Mouse (Mus musculus): ENCODE measurements at regions not wholly inside any gene's neighbourhood (a gene's known extent, or its start where the extent isn't known, plus 50 kb on each side); places are given as distances from the start of the nearest gene placed in this dataset.

DNA sequence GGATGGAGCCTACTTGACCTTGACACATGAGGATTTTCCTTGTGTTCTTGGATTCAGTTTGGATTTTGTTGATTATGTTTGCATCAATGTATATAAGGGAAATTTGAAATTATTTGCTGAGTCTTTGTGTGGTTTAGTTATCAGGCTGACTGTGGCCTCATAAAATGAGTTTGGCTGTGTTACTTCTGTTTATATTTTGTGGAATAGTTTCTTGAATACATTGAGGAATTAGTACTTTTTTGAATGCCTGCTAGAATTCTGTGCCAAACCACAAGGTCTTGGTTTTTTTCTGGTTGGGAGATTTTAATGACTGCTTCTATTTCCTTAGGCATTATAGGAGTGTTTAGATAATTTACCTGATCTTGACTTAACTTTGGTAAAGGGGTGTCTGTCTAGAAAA lies 1018.5 kb downstream of the Zpld1 start:
- no peak overlapping the region for H3K4me2 ChIP-seq
- no peak overlapping the region for H3K27ac ChIP-seq
- no peaks in the 10 kb centered on the region for H3K9me3 ChIP-seq
- H3K4me3 ChIP-seq (replicated peaks) = no peak overlapping the region
- H3K4me1 ChIP-seq = no peaks in the 10 kb centered on the region
- H3K27me3 ChIP-seq = no peaks in the 10 kb centered on the region
- H3K9ac ChIP-seq = no peak overlapping the region
- ATAC-seq (ENCODE audit: low FRiP score) = no peak
- H3K36me3 ChIP-seq (replicated peaks) = no peaks in the 10 kb centered on the region

DNA sequence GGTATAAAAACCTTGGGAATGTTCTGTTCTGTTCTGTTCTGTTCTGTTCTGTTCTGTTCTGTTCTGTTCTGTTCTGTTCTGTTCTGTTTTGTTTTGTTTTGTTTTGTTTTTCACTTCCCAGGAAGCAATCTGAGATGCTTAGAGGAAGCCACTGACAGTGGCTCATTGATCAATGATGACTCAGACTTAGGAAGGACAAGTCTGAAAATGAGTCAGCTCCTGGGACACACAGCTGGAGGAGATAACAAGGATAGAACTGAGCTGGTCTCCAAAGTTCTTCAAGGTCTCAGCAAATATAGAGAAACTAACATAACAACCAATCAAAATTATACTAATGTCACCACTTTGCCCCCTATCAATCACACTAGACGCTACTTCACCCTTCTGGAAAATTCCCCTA lies 1033.9 kb downstream of the Zpld1 start:
- H3K27ac ChIP-seq = no peak overlapping the region
- no peaks in the 10 kb centered on the region for H3K4me1 ChIP-seq
- H3K9me3 ChIP-seq = no peaks in the 10 kb centered on the region
- no peaks in the 10 kb centered on the region for H3K27me3 ChIP-seq
- ATAC-seq (ENCODE audit: low FRiP score) = no peak
- H3K9ac ChIP-seq = no peak overlapping the region
- H3K4me2 ChIP-seq = no peak overlapping the region
- 90% methylated on average over 1 of the region's 1 CpGs for WGBS
- H3K4me3 ChIP-seq (replicated peaks) = no peak overlapping the region
- H3K36me3 ChIP-seq (replicated peaks) = no peaks in the 10 kb centered on the region

DNA sequence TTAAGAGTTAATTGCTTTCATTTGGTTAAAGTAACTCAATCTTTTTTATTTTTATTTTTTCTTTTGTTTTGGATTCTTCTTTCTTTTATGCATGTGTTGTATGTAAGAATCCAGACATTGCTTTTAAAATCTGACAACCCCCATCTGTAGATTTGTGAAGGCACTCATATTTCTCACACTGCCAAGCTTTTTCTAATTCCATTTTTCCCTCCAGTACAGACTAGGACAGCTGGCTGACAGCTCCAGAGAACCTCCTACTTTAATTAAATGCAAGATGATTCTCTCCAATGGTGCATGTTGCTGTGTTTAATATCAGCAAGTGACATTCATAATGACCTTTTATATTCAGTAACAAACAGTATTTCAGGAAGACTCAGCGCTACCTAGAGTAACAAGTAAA lies 1038.5 kb downstream of the Zpld1 start:
- ATAC-seq (ENCODE audit: low FRiP score) = no peak
- no peak overlapping the region for H3K27ac ChIP-seq
- 88% methylated on average over 1 of the region's 1 CpGs for WGBS

DNA sequence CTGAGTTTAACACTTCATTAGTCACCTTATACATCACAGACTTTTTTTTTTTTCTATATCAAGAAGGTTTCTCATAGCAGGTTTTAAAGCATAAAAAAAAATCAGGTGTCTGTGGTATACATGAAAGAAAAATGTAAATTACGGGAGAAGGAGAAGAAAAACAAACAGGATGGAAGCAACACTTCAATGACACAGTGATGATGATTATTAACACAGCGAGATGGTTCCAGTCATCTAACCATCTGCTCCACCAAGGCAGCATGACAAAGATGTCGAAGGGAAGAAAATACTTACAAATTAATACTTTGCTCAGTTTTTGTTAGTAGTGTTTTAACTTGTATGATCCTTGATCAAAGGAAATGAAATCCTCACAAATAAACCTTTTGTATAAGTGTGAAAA lies 1050.9 kb downstream of the Zpld1 start:
- Histone ChIP-seq H3K4me1 (no peaks in the 10 kb centered on the region), H3K9me3 (no peaks in the 10 kb centered on the region), H3K36me3 (replicated peaks) (no peaks in the 10 kb centered on the region), H3K9ac (no peak overlapping the region), H3K4me3 (replicated peaks) (no peak overlapping the region), H3K27me3 (no peaks in the 10 kb centered on the region), H3K27ac (no peak overlapping the region), H3K4me2 (no peak overlapping the region)
- ATAC-seq (ENCODE audit: low FRiP score) = no peak
- 88% methylated on average over 3 of the region's 3 CpGs for WGBS

More for the DNA sequence above, 1038.5 kb downstream of the Zpld1 start:
- no peak overlapping the region for H3K9ac ChIP-seq
- no peaks in the 10 kb centered on the region for H3K9me3 ChIP-seq
- no peak overlapping the region for H3K4me3 ChIP-seq (replicated peaks)
- H3K4me1 ChIP-seq = no peaks in the 10 kb centered on the region
- no peaks in the 10 kb centered on the region for H3K36me3 ChIP-seq (replicated peaks)
- H3K4me2 ChIP-seq = no peak overlapping the region
- no peaks in the 10 kb centered on the region for H3K27me3 ChIP-seq

DNA sequence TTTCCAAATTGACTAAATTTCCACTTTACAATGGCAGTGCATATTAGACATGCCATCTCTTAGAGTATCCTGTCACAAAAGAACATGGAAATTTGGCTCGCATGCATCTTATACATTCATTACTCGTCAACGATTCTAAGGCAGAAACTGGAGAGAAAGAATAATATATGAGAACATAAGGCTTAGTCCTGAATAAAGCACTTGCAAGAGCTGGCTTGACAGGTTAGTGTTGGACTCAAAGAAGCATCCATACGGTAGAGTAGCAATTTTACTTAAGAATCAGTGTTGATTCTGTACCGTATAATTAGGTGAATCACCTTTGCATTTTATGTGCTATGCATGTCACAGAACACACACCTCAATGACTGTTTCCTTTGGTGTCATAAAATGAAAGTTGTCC lies 1051.4 kb downstream of the Zpld1 start:
- H3K9ac ChIP-seq = no peak overlapping the region
- H3K9me3 ChIP-seq = no peaks in the 10 kb centered on the region
- H3K27ac ChIP-seq = no peak overlapping the region
- no peaks in the 10 kb centered on the region for H3K36me3 ChIP-seq (replicated peaks)
- H3K27me3 ChIP-seq = no peaks in the 10 kb centered on the region
- 81% methylated on average over 5 of the region's 5 CpGs for WGBS
- H3K4me2 ChIP-seq = no peak overlapping the region
- no peaks in the 10 kb centered on the region for H3K4me1 ChIP-seq
- H3K4me3 ChIP-seq (replicated peaks) = no peak overlapping the region
- no peak for ATAC-seq (ENCODE audit: low FRiP score)

DNA sequence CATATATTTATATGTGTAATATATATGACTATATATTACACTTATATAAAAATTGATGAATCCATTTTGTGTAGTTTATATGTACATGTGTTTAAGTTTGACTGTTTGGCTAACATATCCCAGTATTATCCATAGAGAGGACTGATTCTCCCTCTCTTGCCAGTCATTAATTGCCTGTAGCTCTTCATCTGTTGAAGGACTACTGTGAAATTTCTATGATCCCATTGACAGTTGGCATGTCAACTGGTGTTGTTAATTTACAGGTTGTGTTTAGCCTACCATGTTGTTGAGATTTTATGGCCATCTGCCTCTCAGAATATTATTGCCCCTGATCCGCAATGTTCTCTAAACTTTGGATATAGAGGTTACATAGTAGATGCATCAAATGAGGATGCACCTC lies 1058.3 kb downstream of the Zpld1 start:
- Histone ChIP-seq H3K9ac (no peak overlapping the region), H3K27ac (no peak overlapping the region), H3K27me3 (no peaks in the 10 kb centered on the region), H3K36me3 (replicated peaks) (no peaks in the 10 kb centered on the region), H3K9me3 (no peaks in the 10 kb centered on the region), H3K4me3 (replicated peaks) (no peak overlapping the region), H3K4me2 (no peak overlapping the region), H3K4me1 (no peaks in the 10 kb centered on the region)
- ATAC-seq (ENCODE audit: low FRiP score) = no peak
- 93% methylated on average over 1 of the region's 1 CpGs for WGBS

DNA sequence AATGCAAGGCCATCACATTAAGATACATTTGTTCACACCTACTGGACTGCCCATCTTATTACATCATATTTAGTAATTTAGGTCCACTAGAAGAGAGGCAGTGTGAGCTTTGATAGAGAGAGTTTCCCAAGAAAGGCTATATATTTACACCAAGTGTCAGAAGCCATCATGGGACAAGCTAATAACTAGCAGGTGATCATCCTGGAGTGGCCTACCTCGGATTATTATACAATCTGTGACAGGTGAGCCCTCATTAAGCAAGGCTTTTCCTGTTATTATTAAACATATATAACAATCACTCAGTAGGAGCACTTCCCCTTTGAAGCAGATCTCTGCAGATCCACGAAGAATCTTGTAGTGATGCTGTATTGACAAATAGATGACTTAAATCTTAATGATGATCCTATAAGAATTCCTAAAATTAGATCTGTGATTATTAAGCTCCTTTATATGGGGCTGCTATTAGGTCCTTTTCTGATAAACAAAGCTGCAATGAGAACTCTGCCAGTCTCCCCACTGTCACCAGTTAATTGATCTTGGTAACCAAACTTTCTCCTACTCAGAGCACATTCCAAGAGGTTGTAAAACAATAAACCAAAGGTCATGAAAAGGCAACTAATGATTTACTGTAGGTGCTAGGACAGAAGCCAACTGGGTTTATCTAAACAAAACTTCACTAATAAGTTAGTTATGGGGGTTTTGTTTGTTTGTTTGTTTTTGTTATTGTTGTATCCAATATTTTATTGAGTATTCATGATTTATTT lies 1068.2 kb downstream of the Zpld1 start:
- Histone ChIP-seq H3K27me3 (no peaks in the 10 kb centered on the region), H3K9ac (no peak overlapping the region), H3K4me2 (no peak overlapping the region), H3K9me3 (no peaks in the 10 kb centered on the region), H3K36me3 (replicated peaks) (no peaks in the 10 kb centered on the region), H3K27ac (no peak overlapping the region), H3K4me1 (no peaks in the 10 kb centered on the region), H3K4me3 (replicated peaks) (no peak overlapping the region)
- WGBS = 73% methylated on average over 2 of the region's 2 CpGs
- no peak for ATAC-seq (ENCODE audit: low FRiP score)

DNA sequence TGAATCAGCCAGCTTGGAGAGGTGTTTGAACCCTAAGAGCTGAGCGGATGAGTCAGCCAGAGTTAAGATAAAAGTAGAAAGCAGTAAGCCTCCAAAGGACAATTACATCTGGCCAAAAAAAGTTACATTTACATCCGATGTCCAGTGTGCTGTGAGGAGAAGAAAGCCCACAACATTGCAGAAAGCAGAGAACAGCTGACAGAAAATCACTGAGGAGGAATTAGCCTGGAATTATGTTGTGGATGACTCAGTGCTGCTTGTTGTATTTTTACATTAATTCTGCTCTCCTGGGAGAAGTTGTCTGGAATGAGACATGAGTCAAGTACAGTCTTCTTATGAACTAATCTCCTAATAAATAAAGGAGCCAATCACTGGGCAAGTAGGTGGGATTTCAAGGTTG lies 1071.6 kb downstream of the Zpld1 start:
- no peak overlapping the region for H3K4me2 ChIP-seq
- no peak for ATAC-seq (ENCODE audit: low FRiP score)
- WGBS = 91% methylated on average over 2 of the region's 2 CpGs

DNA sequence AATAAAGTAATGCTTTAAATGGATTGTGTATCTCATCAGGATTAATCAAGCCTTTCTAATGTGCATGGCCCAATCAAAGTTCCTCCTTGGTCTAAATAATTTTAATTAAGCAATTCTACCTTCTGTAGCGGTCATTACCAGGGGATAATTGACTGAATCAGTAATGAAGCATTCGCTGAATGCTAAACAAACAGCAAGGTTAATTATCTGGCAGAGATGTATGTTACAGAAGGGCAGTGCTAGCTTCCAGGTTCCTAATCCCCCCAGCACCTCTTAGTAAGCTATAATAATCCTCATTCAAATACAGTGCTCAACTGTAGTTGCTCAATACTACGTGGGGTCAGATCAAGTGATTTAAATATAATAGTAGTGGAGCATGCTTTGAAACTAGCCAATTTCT lies 1102.6 kb downstream of the Zpld1 start:
- ATAC-seq (ENCODE audit: low FRiP score) = peak; percentile 86; the same call in 1 of the 2 replicates
- H3K9me3 ChIP-seq = no peaks in the 10 kb centered on the region
- H3K27ac ChIP-seq = no peak overlapping the region
- H3K4me3 ChIP-seq (replicated peaks) = no peak overlapping the region
- 23% methylated on average over 3 of the region's 3 CpGs for WGBS
- no peak overlapping the region for H3K4me2 ChIP-seq
- H3K27me3 ChIP-seq = no peaks in the 10 kb centered on the region
- H3K9ac ChIP-seq = no peak overlapping the region
- H3K36me3 ChIP-seq (replicated peaks) = no peaks in the 10 kb centered on the region
- H3K4me1 ChIP-seq = no peaks in the 10 kb centered on the region

More for the DNA sequence above, 1071.6 kb downstream of the Zpld1 start:
- Histone ChIP-seq H3K27ac (no peak overlapping the region), H3K36me3 (replicated peaks) (no peaks in the 10 kb centered on the region), H3K9ac (no peak overlapping the region), H3K4me1 (no peaks in the 10 kb centered on the region), H3K27me3 (no peaks in the 10 kb centered on the region), H3K9me3 (no peaks in the 10 kb centered on the region), H3K4me3 (replicated peaks) (no peak overlapping the region)

DNA sequence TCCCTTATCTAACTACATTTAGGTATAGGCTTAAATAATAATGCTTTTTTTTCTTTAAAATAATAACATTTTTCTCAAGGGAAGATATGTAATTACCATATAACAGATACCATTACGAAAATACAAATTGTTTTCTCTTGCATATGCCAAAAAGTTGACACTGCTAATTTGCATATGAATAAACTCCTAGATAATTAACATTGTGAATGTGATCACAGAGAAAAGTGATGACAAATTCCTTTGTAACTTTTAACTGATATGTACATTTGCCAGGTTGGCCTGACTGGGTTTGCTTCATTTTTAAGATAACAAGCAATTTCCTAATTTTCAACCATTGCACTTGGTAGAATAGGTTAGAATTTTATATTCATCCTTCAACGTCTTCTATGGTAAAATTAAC lies 1103.1 kb downstream of the Zpld1 start:
- Histone ChIP-seq H3K27ac (no peak overlapping the region), H3K4me2 (no peak overlapping the region), H3K4me3 (replicated peaks) (no peak overlapping the region), H3K4me1 (no peaks in the 10 kb centered on the region), H3K9ac (no peak overlapping the region), H3K36me3 (replicated peaks) (no peaks in the 10 kb centered on the region), H3K27me3 (no peaks in the 10 kb centered on the region), H3K9me3 (no peaks in the 10 kb centered on the region)
- peak; percentile 30; the same call in 1 of the 2 replicates for ATAC-seq (ENCODE audit: low FRiP score)
- WGBS = 46% methylated on average over 2 of the region's 2 CpGs

Data from forebrain, embryonic 12.5 days (tissue).